Mouse (Mus musculus) limb, embryonic 11.5 days (tissue): Measurements from ENCODE around the gene Arhgef3. TPM values are rescaled to one million over a fixed set of nuclear protein-coding genes. Genes with fewer than 3 reads are reported as not detected.

Experiments
- ATAC-seq: fragments of 200-750 bp; cut with Nextera tagmentation; 2 replicates; pipeline ENCODE4 v1.8.0; 2017; ENCODE audit warnings: low read depth; ENCODE audit not compliant: insufficient number of reproducible peaks, low FRiP score, low TSS enrichment
- DNase-seq: peaks from one replicate; pipeline ENCODE4 v3.0.0-alpha.2; 2015; ENCODE audit warnings: low spot score
- H3K27ac ChIP-seq: fragments of 300-500 bp; sonication (generic); replicated peaks from 2 replicates; pipeline ENCODE4 v1.5.1; 2014; ENCODE audit warnings: low read depth, mild to moderate bottlenecking, low read length
- H3K27me3 ChIP-seq: fragments of 300-500 bp; sonication (generic); 2 replicates; pipeline ENCODE4 v1.6.1; 2014; ENCODE audit warnings: mild to moderate bottlenecking, low read length, mixed read lengths; ENCODE audit not compliant: control insufficient read depth, insufficient read depth
- H3K36me3 ChIP-seq: fragments of 300-500 bp; sonication (generic); 2 replicates; pipeline ENCODE4 v1.6.1; 2014; ENCODE audit warnings: mild to moderate bottlenecking, low read length, moderate library complexity, mixed read lengths; ENCODE audit not compliant: control insufficient read depth, insufficient read depth
- H3K4me1 ChIP-seq: fragments of 300-500 bp; sonication (generic); 2 replicates; pipeline ENCODE4 v1.6.1; 2014; ENCODE audit warnings: low read length, mixed read lengths; ENCODE audit not compliant: control insufficient read depth, insufficient read depth
- H3K4me2 ChIP-seq: fragments of 300-500 bp; sonication (generic); 2 replicates; pipeline ENCODE4 v1.6.1; 2014; ENCODE audit warnings: low read depth, mild to moderate bottlenecking, moderate library complexity; ENCODE audit not compliant: severe bottlenecking
- H3K4me3 ChIP-seq: fragments of 300-500 bp; sonication (generic); 2 replicates; pipeline ENCODE4 v1.5.1; 2014; ENCODE audit warnings: low read depth, low read length
- H3K9ac ChIP-seq: fragments of 300-500 bp; sonication (generic); 2 replicates; pipeline ENCODE4 v1.6.1; 2014; ENCODE audit warnings: mild to moderate bottlenecking, low read length
- H3K9me3 ChIP-seq: fragments of 300-500 bp; sonication (generic); 2 replicates; pipeline ENCODE4 v1.6.1; 2016; ENCODE audit warnings: low read length; ENCODE audit not compliant: control insufficient read depth
- WGBS: fragments of 180-500 bp; shearing (Covaris S2); extraction: QIAGEN DNeasy Blood & Tissue Kit; methylation state at CpG from one replicate; pipeline ENCODE4 v1.1.7; 2014; 5-methylcytosine and 5-hydroxymethylcytosine counted together
- polyA plus RNA-seq: library from polyadenylated mRNA; unstranded; fragments of >200 nt; fragmentation: Nextera tagmentation; extraction: Ambion mirVana; gene quantifications from 2 replicates; pipeline ENCODE4 v1.2.1, GENCODE M21; 2014

Arhgef3 gene
- polyA plus RNA-seq, 1 experiment from 2014 or later: 17.8 TPM

DNA sequence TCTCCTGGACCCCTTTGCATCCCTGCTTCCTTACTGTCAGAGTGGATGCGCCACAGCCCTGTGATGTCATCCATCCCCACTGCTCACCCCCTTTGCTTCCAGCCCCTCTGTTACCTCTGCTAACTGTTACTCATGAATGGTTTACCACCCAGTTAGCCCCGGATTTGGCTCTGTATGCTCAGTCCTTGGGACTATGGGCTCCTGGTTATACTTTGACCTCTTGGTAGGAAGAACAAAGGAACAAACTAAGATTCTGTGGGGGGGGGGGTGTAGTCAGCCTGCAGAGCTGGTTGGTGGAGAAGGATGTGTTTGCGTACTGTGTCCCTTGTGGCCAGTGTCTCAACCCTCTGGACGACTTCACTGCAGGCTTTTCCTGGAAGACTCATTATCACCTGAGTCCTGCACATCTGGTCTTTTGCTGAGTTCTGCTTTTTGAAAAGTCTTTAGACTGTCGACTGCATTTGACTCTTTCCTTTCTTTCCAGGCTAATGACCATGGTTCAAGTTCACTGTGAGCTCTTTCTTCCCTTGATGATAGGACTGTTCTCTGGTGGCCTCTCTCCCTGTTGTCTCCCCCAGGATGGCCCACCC, 250.1 kb downstream of the Arhgef3 start:
- H3K4me1 ChIP-seq: peaks cover 20% of the 10 kb centered on the region
- H3K27ac ChIP-seq: peak overlapping the region; percentile 26; the same call in 1 of the 2 replicates
- H3K9me3 ChIP-seq: no peaks in the 10 kb centered on the region
- no peaks in the 10 kb centered on the region for H3K27me3 ChIP-seq
- H3K36me3 ChIP-seq: no peaks in the 10 kb centered on the region
- H3K4me2 ChIP-seq: no peak overlapping the region
- no peak overlapping the region for H3K4me3 ChIP-seq
- H3K9ac ChIP-seq: no peak overlapping the region
- ATAC-seq: no peak
- DNase-seq: no peak
- 62% methylated on average over 5 of the region's 5 CpGs for WGBS

DNA sequence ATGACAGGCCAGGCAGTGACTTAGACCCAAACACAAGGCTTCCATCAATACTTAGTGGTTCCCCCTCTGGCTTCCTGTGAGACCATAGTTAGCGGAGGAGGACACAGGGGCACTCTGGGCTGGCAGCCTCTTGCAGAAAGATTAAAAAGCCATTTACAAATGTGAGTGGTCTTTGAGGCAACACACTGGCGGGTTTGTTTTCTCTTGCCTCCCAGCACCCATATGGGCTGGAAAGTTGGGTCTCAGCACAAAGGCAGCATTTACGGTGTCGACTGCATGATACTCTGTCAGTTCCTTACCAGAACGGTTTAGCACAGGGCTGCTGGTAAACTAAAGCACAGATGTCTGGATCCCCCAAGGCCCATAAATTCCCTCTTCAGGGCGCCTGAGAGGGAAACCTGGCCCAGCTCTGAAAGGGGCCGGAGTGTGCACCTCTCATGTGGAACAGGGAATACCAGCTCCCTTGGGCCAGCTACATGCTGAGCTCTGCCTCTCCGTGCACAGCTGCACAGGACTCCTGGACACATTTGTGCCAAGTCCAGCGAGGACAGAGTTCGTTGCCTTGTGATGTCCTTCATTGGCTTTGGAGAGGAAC, 252.5 kb downstream of the Arhgef3 start:
- no peak overlapping the region for H3K4me3 ChIP-seq
- H3K4me2 ChIP-seq: no peak overlapping the region
- H3K4me1 ChIP-seq: peaks cover 16% of the 10 kb centered on the region; the same call in 1 of the 2 replicates
- 38% methylated on average over 10 of the region's 10 CpGs for WGBS
- ATAC-seq (peak; percentile 75; the same call in 1 of the 2 replicates), DNase-seq (peak; percentile 64)
- H3K9ac ChIP-seq: no peak overlapping the region
- H3K9me3 ChIP-seq: no peaks in the 10 kb centered on the region
- no peaks in the 10 kb centered on the region for H3K27me3 ChIP-seq
- peak overlapping the region; percentile 66 for H3K27ac ChIP-seq
- H3K36me3 ChIP-seq: no peaks in the 10 kb centered on the region

DNA sequence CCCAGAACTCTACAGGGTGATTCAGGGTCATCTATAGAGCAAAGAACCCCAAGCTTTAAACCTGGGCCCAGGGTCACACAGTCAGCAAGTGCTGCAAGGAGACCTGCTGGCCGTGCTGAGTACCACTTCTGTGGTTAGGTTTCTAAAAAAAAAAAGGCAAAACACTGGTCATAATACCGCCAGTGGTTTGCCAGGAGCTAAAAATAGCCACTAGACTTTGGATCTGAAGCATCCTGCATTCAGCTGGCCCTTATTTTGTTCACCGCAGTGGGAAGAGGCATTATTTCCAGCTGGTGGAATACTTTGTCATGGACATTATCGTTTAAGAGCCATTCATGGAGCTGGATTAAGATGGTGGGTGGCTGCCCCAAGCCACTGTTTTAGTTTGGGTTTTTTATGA, 253.9 kb downstream of the Arhgef3 start:
- no peak overlapping the region for H3K9ac ChIP-seq
- no peaks in the 10 kb centered on the region for H3K36me3 ChIP-seq
- ATAC-seq (no peak), DNase-seq (no peak)
- peak overlapping the region; percentile 66; the same call in 1 of the 2 replicates for H3K27ac ChIP-seq
- H3K27me3 ChIP-seq: no peaks in the 10 kb centered on the region
- no peak overlapping the region for H3K4me3 ChIP-seq
- 67% methylated on average over 4 of the region's 4 CpGs for WGBS
- H3K4me2 ChIP-seq: no peak overlapping the region
- peaks cover 14% of the 10 kb centered on the region; the same call in 1 of the 2 replicates for H3K4me1 ChIP-seq
- H3K9me3 ChIP-seq: no peaks in the 10 kb centered on the region

DNA sequence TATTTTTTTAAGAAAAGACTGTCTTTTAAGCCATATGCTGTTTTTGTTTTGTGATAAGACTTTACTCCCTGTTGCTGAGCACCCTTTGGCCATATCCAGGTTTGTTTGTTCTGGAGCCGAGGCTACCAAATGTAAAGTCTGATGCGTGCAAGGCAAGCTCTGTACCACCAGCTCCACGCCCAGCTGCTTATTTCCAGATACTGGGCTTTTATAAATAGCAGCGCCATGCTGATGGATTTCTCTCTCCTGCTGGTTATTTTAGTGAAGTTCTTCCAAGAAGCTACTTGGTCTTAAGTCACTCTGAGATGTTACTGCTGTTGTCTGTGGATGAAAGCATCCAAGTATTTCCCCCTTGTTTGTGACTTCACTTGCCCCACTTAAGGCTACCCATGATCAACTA, 254.8 kb downstream of the Arhgef3 start:
- Histone ChIP-seq H3K27ac (no peak overlapping the region), H3K4me2 (no peak overlapping the region), H3K4me3 (no peak overlapping the region), H3K9ac (no peak overlapping the region), H3K36me3 (no peaks in the 10 kb centered on the region), H3K4me1 (peaks cover 14% of the 10 kb centered on the region; the same call in 1 of the 2 replicates), H3K9me3 (no peaks in the 10 kb centered on the region), H3K27me3 (no peaks in the 10 kb centered on the region)
- WGBS: 90% methylated on average over 4 of the region's 4 CpGs
- DNase-seq (no peak), ATAC-seq (no peak)

DNA sequence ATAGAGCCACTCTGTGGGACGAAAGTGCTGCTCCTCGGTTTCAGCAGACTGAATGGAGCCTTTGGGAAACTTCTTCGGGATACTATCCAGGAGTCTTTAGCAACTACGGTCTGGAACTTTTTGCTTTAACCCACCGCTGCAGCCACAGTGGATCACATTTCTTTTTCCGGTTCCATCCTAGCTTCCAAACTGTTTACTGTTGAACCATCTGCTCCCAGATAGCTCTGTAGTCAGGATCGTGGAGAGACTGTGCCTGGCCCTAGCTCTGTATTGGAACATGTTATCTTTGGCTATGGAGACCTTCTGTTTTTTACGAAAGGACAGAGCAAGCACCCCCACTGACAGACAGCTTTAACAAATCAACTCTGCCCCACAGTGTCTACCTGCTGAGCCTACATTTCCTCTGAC, 257.0 kb downstream of the Arhgef3 start:
- no peak for ATAC-seq
- Histone ChIP-seq H3K27me3 (no peaks in the 10 kb centered on the region), H3K4me3 (no peak overlapping the region), H3K27ac (no peak overlapping the region), H3K36me3 (no peaks in the 10 kb centered on the region), H3K4me2 (no peak overlapping the region), H3K9me3 (no peaks in the 10 kb centered on the region), H3K4me1 (peaks cover 6% of the 10 kb centered on the region; the same call in 1 of the 2 replicates), H3K9ac (no peak overlapping the region)
- whole genome bisulfite sequencing: 85% methylated on average over 8 of the region's 8 CpGs
- DNase-seq: no peak

DNA sequence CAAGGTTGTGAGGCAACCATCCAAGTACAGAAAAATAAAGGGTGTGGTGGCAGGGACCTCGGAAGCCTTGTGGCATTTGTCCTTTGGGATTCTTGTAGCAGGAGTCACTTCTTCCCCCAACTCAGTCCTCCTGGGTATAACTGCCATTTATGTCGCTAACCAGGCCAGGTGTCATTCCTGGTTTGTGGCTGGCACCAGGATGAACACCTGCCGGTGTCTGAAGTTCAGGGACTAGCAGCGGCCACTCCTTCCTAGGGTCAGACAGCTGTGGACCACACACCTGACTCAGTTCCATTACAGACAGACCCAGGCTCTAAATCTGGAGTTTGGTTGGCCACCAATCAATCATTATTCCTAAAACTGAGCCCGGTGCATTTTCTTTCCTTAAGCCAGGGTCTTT, 258.8 kb downstream of the Arhgef3 start:
- WGBS: 76% methylated on average over 5 of the region's 5 CpGs
- Histone ChIP-seq H3K27ac (no peak overlapping the region), H3K36me3 (no peaks in the 10 kb centered on the region), H3K27me3 (no peaks in the 10 kb centered on the region), H3K9ac (no peak overlapping the region), H3K4me3 (no peak overlapping the region), H3K9me3 (no peaks in the 10 kb centered on the region), H3K4me2 (no peak overlapping the region), H3K4me1 (no peaks in the 10 kb centered on the region)
- DNase-seq (no peak), ATAC-seq (no peak)

DNA sequence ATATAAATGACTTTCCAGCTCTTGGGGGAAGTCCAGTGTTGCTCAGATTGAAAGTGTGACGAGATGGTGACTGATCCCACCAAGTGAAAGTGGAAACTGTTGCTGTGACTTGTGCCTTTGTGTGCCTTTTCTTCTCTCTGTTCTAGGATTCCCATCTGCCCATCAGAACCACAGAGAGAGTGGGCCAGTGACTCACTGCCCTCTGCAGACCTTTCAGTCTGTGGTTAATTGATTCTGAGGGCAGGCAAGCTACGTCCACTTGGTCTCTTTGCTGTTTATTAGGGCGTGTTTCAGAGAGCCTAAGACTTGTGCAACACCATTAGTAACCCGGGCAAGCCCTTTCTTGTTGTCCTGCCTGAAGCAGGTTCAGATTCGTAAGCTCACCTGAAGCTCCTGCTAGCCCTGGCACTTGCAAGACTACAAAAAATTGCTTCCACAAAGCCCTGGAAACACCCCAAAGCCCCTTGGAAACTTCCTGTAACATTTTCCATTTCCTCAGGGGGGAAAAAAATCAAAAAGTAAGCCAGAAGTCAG, 261.5 kb downstream of the Arhgef3 start:
- 63% methylated on average over 5 of the region's 5 CpGs for WGBS
- Histone ChIP-seq H3K4me2 (no peak overlapping the region), H3K4me3 (no peak overlapping the region), H3K9me3 (no peaks in the 10 kb centered on the region), H3K36me3 (no peaks in the 10 kb centered on the region), H3K27me3 (no peaks in the 10 kb centered on the region), H3K9ac (no peak overlapping the region), H3K27ac (no peak overlapping the region), H3K4me1 (no peaks in the 10 kb centered on the region)
- ATAC-seq (no peak), DNase-seq (no peak)

DNA sequence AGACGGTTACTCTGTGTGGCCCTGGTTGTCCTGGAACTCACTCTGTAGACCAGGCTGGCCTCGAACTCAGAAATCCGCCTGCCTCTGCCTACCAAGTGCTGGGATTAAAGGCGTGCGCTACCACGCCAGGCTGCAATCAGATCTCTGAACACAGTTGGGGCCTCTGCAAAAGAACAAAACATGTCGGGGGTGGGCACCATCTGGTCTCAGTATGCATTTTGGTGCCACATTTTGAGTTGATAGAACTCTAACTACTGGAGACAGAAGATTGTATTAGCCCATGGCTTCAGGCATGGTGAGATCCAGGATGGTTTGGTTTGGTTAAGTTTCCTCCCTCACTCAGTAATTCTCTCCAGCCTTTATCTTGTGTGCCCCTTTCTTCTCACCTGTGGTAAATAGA, 264.0 kb downstream of the Arhgef3 start:
- ATAC-seq (no peak), DNase-seq (no peak)
- Histone ChIP-seq H3K9ac (no peak overlapping the region), H3K4me3 (no peak overlapping the region), H3K27me3 (no peaks in the 10 kb centered on the region), H3K27ac (no peak overlapping the region), H3K36me3 (no peaks in the 10 kb centered on the region), H3K4me2 (no peak overlapping the region), H3K9me3 (no peaks in the 10 kb centered on the region), H3K4me1 (no peaks in the 10 kb centered on the region)
- 94% methylated on average over 7 of the region's 7 CpGs for WGBS
